Mouse (Mus musculus): ENCODE measurements around the gene Tas2r118. TPM values are rescaled to one million over a fixed set of nuclear protein-coding genes. Genes with fewer than 3 reads are reported as not detected.

The Tas2r118 gene
- polyA plus RNA-seq (2014; fragmentation: Nextera tagmentation; extraction: Ambion mirVana), result not detected in 2 replicates

DNA sequence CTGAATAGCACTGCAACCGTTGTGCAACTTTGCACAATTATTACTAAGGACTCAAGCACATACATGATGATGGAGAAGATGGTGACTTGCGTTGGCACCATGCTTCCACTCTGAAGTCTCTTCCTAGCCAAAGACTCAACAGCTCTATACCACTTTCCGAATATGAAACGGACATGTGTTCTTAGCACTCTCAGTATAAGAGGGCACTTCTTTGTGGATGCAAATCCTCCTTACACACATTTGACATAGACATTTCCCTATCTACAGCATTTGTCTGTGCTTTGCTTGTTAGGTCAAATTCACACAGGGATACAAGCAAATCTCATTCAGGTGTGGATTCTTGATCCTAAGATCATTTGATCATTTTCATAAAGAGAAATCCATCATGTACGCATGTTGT lies at the start of gene Tas2r118:
TSS of gene Tas2r118 (minus strand) at position 101 of the 400 bp plus-strand sequence.
- Histone ChIP-seq H3K4me1 (ENCODE audit: control insufficient read depth, insufficient read depth, low read length) (no peaks in the 10 kb centered on the region), H3K9ac (ENCODE audit: low read depth, low read length) (no peak within 1 kb of the TSS), H3K27me3 (ENCODE audit: control insufficient read depth, insufficient read depth, low read length) (no peaks in the 10 kb centered on the region), H3K27ac (ENCODE audit: low read depth, low read length) (no peak within 1 kb of the TSS), H3K36me3 (ENCODE audit: control insufficient read depth, insufficient read depth, low read length) (no peaks in the 10 kb centered on the region), H3K4me3 (ENCODE audit: low read length) (no peak within 1 kb of the TSS), H3K9me3 (ENCODE audit: control insufficient read depth, low read length) (no peaks in the 10 kb centered on the region), H3K4me2 (replicated peaks; ENCODE audit: low read depth, low read length) (no peak within 1 kb of the TSS)
- 96% methylated on average over 5 of the region's 5 CpGs for WGBS
- no peak for ATAC-seq (ENCODE audit: low FRiP score, low TSS enrichment)

- no peak overlapping the region for H3K4me3 ChIP-seq (ENCODE audit: low read length)
- H3K9me3 ChIP-seq (ENCODE audit: control insufficient read depth, low read length), result 0 out of 2 replicates have a peak, but pooled peaks cover 2% of the 10 kb centered on the region
- WGBS, result 84% methylated on average over 5 of the region's 5 CpGs
- no peak overlapping the region for H3K9ac ChIP-seq (ENCODE audit: low read depth, low read length)
- H3K4me1 ChIP-seq (ENCODE audit: control insufficient read depth, insufficient read depth, low read length), result no peaks in the 10 kb centered on the region
- no peaks in the 10 kb centered on the region for H3K27me3 ChIP-seq (ENCODE audit: control insufficient read depth, insufficient read depth, low read length)
- H3K36me3 ChIP-seq (ENCODE audit: control insufficient read depth, insufficient read depth, low read length), result no peaks in the 10 kb centered on the region
- no peak for ATAC-seq (ENCODE audit: low FRiP score, low TSS enrichment)
- no peak overlapping the region for H3K27ac ChIP-seq (ENCODE audit: low read depth, low read length)
- no peak overlapping the region for H3K4me2 ChIP-seq (replicated peaks; ENCODE audit: low read depth, low read length)
Observed at GRCm38 (mm10) chr6:24018320-24018719, 48.5 kb upstream of the Tas2r118 start.

GRCm38 (mm10) chr6:23993276-23993675 lies 23.4 kb upstream of the Tas2r118 start:
- Histone ChIP-seq H3K36me3 (ENCODE audit: control insufficient read depth, insufficient read depth, low read length) (no peaks in the 10 kb centered on the region), H3K9ac (ENCODE audit: low read depth, low read length) (no peak overlapping the region), H3K4me1 (ENCODE audit: control insufficient read depth, insufficient read depth, low read length) (no peaks in the 10 kb centered on the region), H3K4me3 (ENCODE audit: low read length) (no peak overlapping the region), H3K9me3 (ENCODE audit: control insufficient read depth, low read length) (no peaks in the 10 kb centered on the region), H3K4me2 (replicated peaks; ENCODE audit: low read depth, low read length) (no peak overlapping the region), H3K27ac (ENCODE audit: low read depth, low read length) (no peak overlapping the region), H3K27me3 (ENCODE audit: control insufficient read depth, insufficient read depth, low read length) (no peaks in the 10 kb centered on the region)
- no peak for ATAC-seq (ENCODE audit: low FRiP score, low TSS enrichment)
- WGBS, result 78% methylated on average over 2 of the region's 2 CpGs

DNA sequence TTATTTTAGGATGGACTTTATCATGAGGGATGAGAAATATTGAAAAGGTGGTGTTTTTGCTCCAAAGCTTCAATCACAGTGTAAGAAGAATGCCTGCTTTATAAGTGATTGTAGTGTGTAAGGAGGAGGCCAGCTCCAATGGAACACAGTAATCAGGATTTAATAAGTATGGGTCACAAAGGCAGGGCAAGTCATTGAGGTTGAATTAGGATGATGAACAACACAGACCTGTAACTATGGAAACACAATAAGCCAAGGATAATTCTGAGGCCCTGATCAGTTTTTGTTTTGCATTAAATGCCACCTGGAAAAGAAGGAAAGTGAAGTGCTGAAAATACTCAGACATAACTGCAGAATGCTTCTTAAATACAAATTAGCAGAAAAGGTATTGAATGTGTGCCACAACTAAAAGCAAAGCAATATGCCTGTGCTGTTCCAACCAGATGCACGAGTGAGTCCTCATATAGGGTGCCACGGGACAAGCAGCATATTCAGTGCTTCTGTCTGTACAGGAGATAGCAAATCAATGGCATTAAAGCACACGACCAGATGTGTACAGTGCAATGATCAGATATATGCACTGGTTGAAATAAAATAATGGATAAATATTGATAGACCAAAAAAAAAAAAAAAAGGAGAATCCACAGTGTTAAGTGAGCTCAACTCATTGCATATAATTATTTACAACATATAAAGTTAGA lies 21.0 kb upstream of the Tas2r118 start:
- H3K27ac ChIP-seq (ENCODE audit: low read depth, low read length), result no peak overlapping the region
- H3K27me3 ChIP-seq (ENCODE audit: control insufficient read depth, insufficient read depth, low read length), result no peaks in the 10 kb centered on the region
- no peak overlapping the region for H3K4me3 ChIP-seq (ENCODE audit: low read length)
- WGBS, result 84% methylated on average over 3 of the region's 3 CpGs
- no peak overlapping the region for H3K9ac ChIP-seq (ENCODE audit: low read depth, low read length)
- no peak overlapping the region for H3K4me2 ChIP-seq (replicated peaks; ENCODE audit: low read depth, low read length)
- H3K4me1 ChIP-seq (ENCODE audit: control insufficient read depth, insufficient read depth, low read length), result no peaks in the 10 kb centered on the region
- ATAC-seq (ENCODE audit: low FRiP score, low TSS enrichment), result no peak
- H3K9me3 ChIP-seq (ENCODE audit: control insufficient read depth, low read length), result no peaks in the 10 kb centered on the region
- H3K36me3 ChIP-seq (ENCODE audit: control insufficient read depth, insufficient read depth, low read length), result no peaks in the 10 kb centered on the region

- H3K36me3 ChIP-seq (ENCODE audit: control insufficient read depth, insufficient read depth, low read length), result no peaks in the 10 kb centered on the region
- H3K9me3 ChIP-seq (ENCODE audit: control insufficient read depth, low read length), result no peaks in the 10 kb centered on the region
- no peaks in the 10 kb centered on the region for H3K27me3 ChIP-seq (ENCODE audit: control insufficient read depth, insufficient read depth, low read length)
- H3K4me3 ChIP-seq (ENCODE audit: low read length), result no peak overlapping the region
- WGBS, result 98% methylated on average over 1 of the region's 1 CpGs
- H3K4me2 ChIP-seq (replicated peaks; ENCODE audit: low read depth, low read length), result no peak overlapping the region
- no peaks in the 10 kb centered on the region for H3K4me1 ChIP-seq (ENCODE audit: control insufficient read depth, insufficient read depth, low read length)
- no peak for ATAC-seq (ENCODE audit: low FRiP score, low TSS enrichment)
- H3K9ac ChIP-seq (ENCODE audit: low read depth, low read length), result no peak overlapping the region
- no peak overlapping the region for H3K27ac ChIP-seq (ENCODE audit: low read depth, low read length)
Observed at GRCm38 (mm10) chr6:23986293-23986692, 16.4 kb upstream of the Tas2r118 start.

- Histone ChIP-seq H3K4me2 (replicated peaks; ENCODE audit: low read depth, low read length) (no peak overlapping the region), H3K27ac (ENCODE audit: low read depth, low read length) (no peak overlapping the region), H3K27me3 (ENCODE audit: control insufficient read depth, insufficient read depth, low read length) (no peaks in the 10 kb centered on the region), H3K4me1 (ENCODE audit: control insufficient read depth, insufficient read depth, low read length) (no peaks in the 10 kb centered on the region), H3K9ac (ENCODE audit: low read depth, low read length) (no peak overlapping the region), H3K9me3 (ENCODE audit: control insufficient read depth, low read length) (no peaks in the 10 kb centered on the region), H3K36me3 (ENCODE audit: control insufficient read depth, insufficient read depth, low read length) (no peaks in the 10 kb centered on the region), H3K4me3 (ENCODE audit: low read length) (no peak overlapping the region)
- no peak for ATAC-seq (ENCODE audit: low FRiP score, low TSS enrichment)
- WGBS, result 83% methylated on average over 2 of the region's 2 CpGs
Observed at GRCm38 (mm10) chr6:23966980-23967379, 2.9 kb downstream of the Tas2r118 start.

- H3K27me3 ChIP-seq (ENCODE audit: control insufficient read depth, insufficient read depth, low read length), result no peaks in the 10 kb centered on the region
- H3K9ac ChIP-seq (ENCODE audit: low read depth, low read length), result no peak overlapping the region
- 84% methylated on average over 3 of the region's 3 CpGs for WGBS
- no peak overlapping the region for H3K4me3 ChIP-seq (ENCODE audit: low read length)
- H3K27ac ChIP-seq (ENCODE audit: low read depth, low read length), result no peak overlapping the region
- no peak for ATAC-seq (ENCODE audit: low FRiP score, low TSS enrichment)
- no peaks in the 10 kb centered on the region for H3K9me3 ChIP-seq (ENCODE audit: control insufficient read depth, low read length)
- no peaks in the 10 kb centered on the region for H3K36me3 ChIP-seq (ENCODE audit: control insufficient read depth, insufficient read depth, low read length)
- no peaks in the 10 kb centered on the region for H3K4me1 ChIP-seq (ENCODE audit: control insufficient read depth, insufficient read depth, low read length)
- no peak overlapping the region for H3K4me2 ChIP-seq (replicated peaks; ENCODE audit: low read depth, low read length)
Observed at GRCm38 (mm10) chr6:23965925-23966324, 3.9 kb downstream of the Tas2r118 start.

- no peaks in the 10 kb centered on the region for H3K4me1 ChIP-seq (ENCODE audit: control insufficient read depth, insufficient read depth, low read length)
Observed at GRCm38 (mm10) chr6:23963741-23964140, 6.1 kb downstream of the Tas2r118 start.

DNA sequence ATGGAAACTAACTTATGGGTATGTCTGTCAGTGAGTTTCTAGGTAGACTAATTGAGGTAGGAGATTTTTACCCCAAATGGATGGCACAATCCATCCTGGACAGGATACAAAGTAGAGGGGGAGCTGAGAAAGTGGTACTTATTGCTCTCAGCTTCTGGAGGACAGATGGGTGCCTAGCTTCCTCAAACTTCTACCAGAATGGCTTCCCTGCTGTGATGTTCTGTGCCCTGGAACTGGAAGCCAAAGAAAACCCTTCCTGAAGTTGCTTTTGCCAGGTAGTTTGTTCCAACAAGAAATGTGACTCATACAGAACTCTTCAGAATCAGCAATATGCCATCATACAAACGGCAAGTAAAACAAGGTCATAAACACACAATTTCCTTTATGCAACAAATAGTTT lies 29.1 kb downstream of the Tas2r118 start:
- 0 out of 2 replicates have a peak, but pooled peaks cover 3% of the 10 kb centered on the region for H3K9me3 ChIP-seq (ENCODE audit: control insufficient read depth, low read length)
- WGBS, result 93% methylated on average over 1 of the region's 1 CpGs
- H3K4me1 ChIP-seq (ENCODE audit: control insufficient read depth, insufficient read depth, low read length), result no peaks in the 10 kb centered on the region
- no peak overlapping the region for H3K9ac ChIP-seq (ENCODE audit: low read depth, low read length)
- no peaks in the 10 kb centered on the region for H3K36me3 ChIP-seq (ENCODE audit: control insufficient read depth, insufficient read depth, low read length)
- no peak overlapping the region for H3K4me3 ChIP-seq (ENCODE audit: low read length)
- no peaks in the 10 kb centered on the region for H3K27me3 ChIP-seq (ENCODE audit: control insufficient read depth, insufficient read depth, low read length)
- H3K27ac ChIP-seq (ENCODE audit: low read depth, low read length), result no peak overlapping the region
- ATAC-seq (ENCODE audit: low FRiP score, low TSS enrichment), result no peak
- no peak overlapping the region for H3K4me2 ChIP-seq (replicated peaks; ENCODE audit: low read depth, low read length)

More at GRCm38 (mm10) chr6:23963741-23964140, 6.1 kb downstream of the Tas2r118 start:
- no peak for ATAC-seq (ENCODE audit: low FRiP score, low TSS enrichment)
- Histone ChIP-seq H3K27ac (ENCODE audit: low read depth, low read length) (no peak overlapping the region), H3K9ac (ENCODE audit: low read depth, low read length) (no peak overlapping the region), H3K27me3 (ENCODE audit: control insufficient read depth, insufficient read depth, low read length) (no peaks in the 10 kb centered on the region), H3K4me2 (replicated peaks; ENCODE audit: low read depth, low read length) (no peak overlapping the region), H3K9me3 (ENCODE audit: control insufficient read depth, low read length) (no peaks in the 10 kb centered on the region), H3K36me3 (ENCODE audit: control insufficient read depth, insufficient read depth, low read length) (no peaks in the 10 kb centered on the region), H3K4me3 (ENCODE audit: low read length) (no peak overlapping the region)
- WGBS, result 89% methylated on average over 1 of the region's 1 CpGs
